Mouse (Mus musculus): ENCODE data around the gene Asic5.

DNA sequence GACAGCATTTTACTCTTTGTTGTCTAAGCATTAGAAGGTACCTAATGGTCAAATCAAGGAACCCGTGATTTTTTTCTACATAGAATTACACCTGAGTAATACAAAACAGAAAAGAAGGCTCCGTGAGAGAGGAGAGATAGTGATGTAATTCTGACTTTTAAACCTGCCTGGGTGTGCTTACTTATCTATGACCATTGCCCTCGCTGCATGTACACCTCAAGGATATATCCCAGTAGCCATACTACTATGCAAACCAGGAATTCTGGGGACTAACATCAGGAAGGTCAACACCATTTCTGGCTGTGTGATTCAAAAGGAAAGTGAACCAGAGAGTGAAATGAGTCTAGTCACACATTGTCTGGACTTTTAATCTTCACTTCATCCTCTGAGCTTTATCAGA is 39.7 kb upstream of the Asic5 start:
- no peak for TF ChIP-seq POLR2A (IDR thresholded peaks at IDR 0.05; ENCODE audit: low read depth, low read length)
- no peak for TF ChIP-seq EP300 (IDR thresholded peaks at IDR 0.05; ENCODE audit: low read length)
- no peak for TF ChIP-seq MXI1 (IDR thresholded peaks at IDR 0.05; ENCODE audit: low read depth, low read length)
- no peak for TF ChIP-seq CTCF (conservative IDR thresholded peaks at IDR 0.05 in 1 of 2, IDR thresholded peaks at IDR 0.05 in 1 of 2; ENCODE audit: low read depth in 2 of 2, low read length in 2 of 2)
- TF ChIP-seq UBTF (IDR thresholded peaks at IDR 0.05; ENCODE audit: low read depth, low read length): no peak
- TF ChIP-seq TCF12 (IDR thresholded peaks at IDR 0.05; ENCODE audit: low read depth, low read length): no peak
- TF ChIP-seq MEF2A (IDR thresholded peaks at IDR 0.05; ENCODE audit: borderline replicate concordance, low read depth, low read length): no peak
- no peak for TF ChIP-seq ZC3H11A (IDR thresholded peaks at IDR 0.05; ENCODE audit: low read depth, low read length)
- no peak for TF ChIP-seq ZNF384 (IDR thresholded peaks at IDR 0.05; ENCODE audit: low read depth, low read length)
- no peak for TF ChIP-seq KAT2A (IDR thresholded peaks at IDR 0.05; ENCODE audit: insufficient replicate concordance, low read length)
- no peak for TF ChIP-seq USF2 (conservative IDR thresholded peaks at IDR 0.05; ENCODE audit: low read depth, low read length)
- no peak for TF ChIP-seq RAD21 (IDR thresholded peaks at IDR 0.05; ENCODE audit: low read depth, low read length)
- no peak for TF ChIP-seq ZKSCAN1 (IDR thresholded peaks at IDR 0.05; ENCODE audit: borderline replicate concordance, low read depth, low read length)

Data from CH12.LX (cell line).